Mouse (Mus musculus): Measurements from ENCODE around the gene Cpeb3.

DNA sequence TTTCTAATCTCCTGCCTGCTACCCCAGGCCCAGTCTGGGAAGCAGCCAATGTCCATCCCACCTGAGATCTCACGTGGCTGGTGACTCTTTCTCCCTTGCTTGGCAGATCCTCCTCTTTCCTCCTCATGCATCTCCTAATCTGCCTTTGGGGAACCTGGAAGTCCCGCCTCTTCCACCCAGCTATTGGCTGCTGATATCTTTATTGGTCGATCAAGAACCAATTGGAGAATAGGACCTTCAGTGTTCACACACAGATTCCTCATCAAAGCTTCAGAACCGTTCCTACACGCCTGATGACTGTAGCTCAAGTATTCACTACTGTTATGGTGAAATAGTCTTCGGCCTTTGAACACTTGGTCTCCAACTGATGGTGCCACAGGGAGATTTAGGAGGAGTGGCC is 43.7 kb upstream of the Cpeb3 start:
- no peak for TF ChIP-seq EP300 (optimal IDR thresholded peaks at IDR 0.05)
- TF ChIP-seq CTCF (IDR thresholded peaks at IDR 0.05; ENCODE audit: low read depth) = no peak
